28 mouse cellular contexts compared by ENCODE assay signal in the genomic region with DNA sequence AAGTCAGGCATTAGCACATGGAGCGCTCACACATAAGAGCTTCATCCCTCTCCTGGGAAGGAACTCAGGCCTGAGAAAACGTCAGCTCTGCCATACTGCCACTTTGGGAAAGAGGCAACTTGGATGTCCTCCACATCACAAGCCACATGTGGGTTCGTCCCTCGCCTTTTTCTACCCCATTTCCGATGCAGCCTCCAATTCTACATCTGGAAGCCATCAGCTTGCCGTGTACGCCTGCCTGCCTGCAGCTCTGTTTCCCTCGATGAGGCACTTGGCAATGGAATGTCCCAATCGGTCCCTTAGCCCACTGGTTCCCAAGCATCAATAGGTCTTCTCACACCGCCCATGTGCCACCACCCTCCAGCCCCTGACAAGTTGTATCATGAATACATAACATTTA.
DNase-seq lines count a peak whose midpoint lies in the region; ATAC-seq lines count a peak whose summit lies in the region.
"Had no signal": no experiment of that assay in that cellular context is flagged by ENCODE, and none has a peak within 500 bp of the region (broad histone marks: within the 10 kb centered on the region; RNA-seq: fewer than 3 reads in every experiment).

No protein-coding gene starts in this region.

- H3K9ac ChIP-seq in embryonic facial prominence, embryonic 15.5 days: no peak overlapping the region
- H3K9ac ChIP-seq: hindbrain, embryonic 13.5 days; limb, embryonic 12.5 days; midbrain, embryonic 15.5 days had no signal

- no peak overlapping the region for H3K4me3 ChIP-seq in embryonic facial prominence, embryonic 15.5 days (replicated peaks)
- H3K4me3 ChIP-seq: hindbrain, embryonic 13.5 days; limb, embryonic 12.5 days; midbrain, embryonic 15.5 days; myocyte had no signal

- 0 out of 2 replicates have a peak overlapping the region, but pooled peaks have one; percentile 28 for H3K27ac ChIP-seq in embryonic facial prominence, embryonic 15.5 days (replicated peaks)
- H3K27ac ChIP-seq: hindbrain, embryonic 13.5 days; limb, embryonic 12.5 days; midbrain, embryonic 15.5 days; stomach, postnatal 0 days had no signal

- WGBS in embryonic facial prominence, embryonic 15.5 days: 38% methylated on average over 10 of the region's 10 CpGs

- intact Hi-C loops in gastrocnemius, postnatal 36 days (cut with DNase I): no loop called here

- peaks cover 36% of the 10 kb centered on the region for H3K4me1 ChIP-seq in embryonic facial prominence, embryonic 15.5 days

- DNase-seq in gastrocnemius, adult 18-20 months (ENCODE audit: low spot score): peak; percentile 5
- DNase-seq in gastrocnemius, postnatal 36 days: no peak
- peak; percentile 59 for DNase-seq in embryo, embryonic 10.5 days (ENCODE audit: low spot score)
- DNase-seq in neural tube, embryonic 10.5 days (ENCODE audit: extremely low spot score, low spot score): peak; percentile 39
- DNase-seq in liver: no peak
- no peak for DNase-seq in lung, postnatal 10 days
- no peak for DNase-seq in thymus, postnatal 10 days (ENCODE audit: low spot score in 2 of 2)
- DNase-seq: adrenal gland, adult 8-10 months; cerebellum, adult 8-10 months; heart, postnatal 10 days; kidney, adult 8-10 months; kidney, postnatal 14 days; layer of hippocampus, adult 9-11 months; retina, postnatal 1 day; right cerebral cortex, postnatal 4 days; thymus, postnatal 25 days had no signal

- no peaks in the 10 kb centered on the region for H3K9me3 ChIP-seq in embryonic facial prominence, embryonic 15.5 days (replicated peaks)
- H3K9me3 ChIP-seq: hindbrain, embryonic 13.5 days; limb, embryonic 12.5 days; midbrain, embryonic 15.5 days had no signal

- no peak overlapping the region for H3K4me2 ChIP-seq in embryonic facial prominence, embryonic 15.5 days (replicated peaks)
- H3K4me2 ChIP-seq: heart, embryonic 11.5 days; hindbrain, embryonic 13.5 days; limb, embryonic 12.5 days; midbrain, embryonic 15.5 days had no signal

- no peak for ATAC-seq in embryonic facial prominence, embryonic 15.5 days (ENCODE audit: insufficient number of reproducible peaks, low FRiP score, low TSS enrichment, low read depth)
- ATAC-seq: CD4-positive, CD25-positive, alpha-beta regulatory T cell, adult 4 months; forebrain, embryonic 16.5 days; inflammation-experienced regulatory T-cells, adult 6 months; lung, postnatal 0 days; midbrain, embryonic 15.5 days; Patski had no signal

- peaks cover under 1% of the 10 kb centered on the region; the same call in 1 of the 2 replicates for H3K36me3 ChIP-seq in embryonic facial prominence, embryonic 15.5 days
- H3K36me3 ChIP-seq: hindbrain, embryonic 13.5 days; midbrain, embryonic 15.5 days had no signal

- H3K27me3 ChIP-seq in embryonic facial prominence, embryonic 15.5 days: no peaks in the 10 kb centered on the region
- H3K27me3 ChIP-seq: hindbrain, embryonic 13.5 days; limb, embryonic 12.5 days; midbrain, embryonic 15.5 days; Patski had no signal

Comparison
In these comparisons a context has a peak if more than half of its experiments do, and no peak if none do; other contexts are left out.
1. DNase-seq: peak in gastrocnemius, adult 18-20 months (single experiment), embryo, embryonic 10.5 days (single experiment) and neural tube, embryonic 10.5 days (single experiment); none in gastrocnemius, postnatal 36 days (0 of 2), liver (single experiment), lung, postnatal 10 days (single experiment) and thymus, postnatal 10 days (0 of 2).